Mouse (Mus musculus) myocyte (in vitro differentiated cells): ENCODE measurements around the gene Alkbh8. TPM values are rescaled to one million over a fixed set of nuclear protein-coding genes. Genes with fewer than 3 reads are reported as not detected.
"Not testable (repeated sequence)": the region's sequence is repeated elsewhere in the genome, so short reads cannot be mapped to it uniquely, and the experiment has no call there.

Experiments used
- H3K27me3 ChIP-seq: one replicate; pipeline ENCODE4 v1.6.1; 2011; ENCODE audit not compliant: control insufficient read depth, insufficient read depth, insufficient read length
- H3K36me3 ChIP-seq: one replicate; pipeline ENCODE4 v1.6.1; 2011; ENCODE audit not compliant: control insufficient read depth, insufficient read depth
- H3K4me2 ChIP-seq: one replicate; pipeline ENCODE4 v1.6.1; 2011; ENCODE audit warnings: low read depth, control low read depth
- H3K4me3 ChIP-seq: one replicate; pipeline ENCODE4 v1.5.1; 2011; ENCODE audit warnings: mild to moderate bottlenecking, control low read depth, moderate library complexity
- H3K79me2 ChIP-seq: one replicate; pipeline ENCODE4 v1.6.1; 2011; ENCODE audit not compliant: control insufficient read depth, insufficient read depth
- H3ac ChIP-seq: one replicate; pipeline ENCODE4 v1.6.1; 2011; ENCODE audit not compliant: control insufficient read depth, insufficient read length
- CEBPB ChIP-seq: IDR thresholded peaks from 2 replicates; pipeline ENCODE4 v1.6.1; 2011; ENCODE audit warnings: mild to moderate bottlenecking, moderate library complexity; ENCODE audit not compliant: poor library complexity, insufficient read depth, severe bottlenecking
- MAX ChIP-seq: IDR thresholded peaks from one replicate; pipeline ENCODE4 v1.6.1; 2011; ENCODE audit warnings: low read depth, mild to moderate bottlenecking, control low read depth
- MYOD1 ChIP-seq, 3 experiments: IDR thresholded peaks; one replicate each; pipeline ENCODE4 v1.6.1; 2011; ENCODE audit warnings: control low read depth in 2 of 3, low read depth in 2 of 3, mild to moderate bottlenecking in 2 of 3, moderate library complexity in 1 of 3; ENCODE audit not compliant: insufficient read length in 2 of 3, control insufficient read depth in 1 of 3
- MYOG ChIP-seq, 3 experiments: IDR thresholded peaks; one replicate each; pipeline ENCODE4 v1.6.1; 2011; ENCODE audit warnings: control low read depth in 2 of 3, low read depth in 2 of 3, mild to moderate bottlenecking in 2 of 3; ENCODE audit not compliant: insufficient read length in 2 of 3, control insufficient read depth in 1 of 3, insufficient read depth in 1 of 3
- POLR2A ChIP-seq: IDR thresholded peaks from one replicate; pipeline ENCODE4 v1.6.1; 2011; ENCODE audit warnings: low read depth, mild to moderate bottlenecking, control low read depth, moderate library complexity; ENCODE audit not compliant: insufficient read length
- POLR2AphosphoS2 ChIP-seq: IDR thresholded peaks from one replicate; pipeline ENCODE4 v1.6.1; 2011; ENCODE audit warnings: low read depth, control low read depth; ENCODE audit not compliant: insufficient read length
- REST ChIP-seq: IDR thresholded peaks from one replicate; pipeline ENCODE4 v1.6.1; 2011; ENCODE audit warnings: mild to moderate bottlenecking, control low read depth, moderate library complexity; ENCODE audit not compliant: insufficient read depth, insufficient read length
- SRF ChIP-seq: IDR thresholded peaks from one replicate; pipeline ENCODE4 v1.6.1; 2011; ENCODE audit warnings: low read depth; ENCODE audit not compliant: control insufficient read depth, insufficient read length
- TCF12 ChIP-seq: IDR thresholded peaks from one replicate; pipeline ENCODE4 v1.6.1; 2011; ENCODE audit warnings: mild to moderate bottlenecking, control low read depth; ENCODE audit not compliant: poor library complexity, insufficient read depth, severe bottlenecking
- TCF3 ChIP-seq: IDR thresholded peaks from one replicate; pipeline ENCODE4 v1.6.1; 2011; ENCODE audit warnings: low read depth, control low read depth; ENCODE audit not compliant: insufficient read length
- USF1 ChIP-seq: IDR thresholded peaks from one replicate; pipeline ENCODE4 v1.6.1; 2011; ENCODE audit warnings: low read depth, mild to moderate bottlenecking, control low read depth, moderate library complexity
- polyA plus RNA-seq: library from polyadenylated mRNA; unstranded; fragments of >200 nt; fragmentation: generic; extraction: Trizol; gene quantifications from one replicate; pipeline ENCODE4 v1.2.1, GENCODE M21; 2012; ENCODE audit warnings: missing spikeins

Gene Alkbh8
- polyA plus RNA-seq, 1 experiment, result 2.2 TPM

GRCm38 (mm10) chr9:3350056-3350455 is 15.1 kb downstream of the Alkbh8 start:
- TF ChIP-seq USF1, result no peak
- no peak for TF ChIP-seq POLR2AphosphoS2
- TF ChIP-seq TCF12, result no peak
- Histone ChIP-seq H3K36me3 (peaks cover 32% of the 10 kb centered on the region), H3K27me3 (no peaks in the 10 kb centered on the region), H3K4me3 (no peak overlapping the region), H3K4me2 (no peak overlapping the region), H3K79me2 (no peaks in the 10 kb centered on the region), H3ac (no peak overlapping the region)

DNA sequence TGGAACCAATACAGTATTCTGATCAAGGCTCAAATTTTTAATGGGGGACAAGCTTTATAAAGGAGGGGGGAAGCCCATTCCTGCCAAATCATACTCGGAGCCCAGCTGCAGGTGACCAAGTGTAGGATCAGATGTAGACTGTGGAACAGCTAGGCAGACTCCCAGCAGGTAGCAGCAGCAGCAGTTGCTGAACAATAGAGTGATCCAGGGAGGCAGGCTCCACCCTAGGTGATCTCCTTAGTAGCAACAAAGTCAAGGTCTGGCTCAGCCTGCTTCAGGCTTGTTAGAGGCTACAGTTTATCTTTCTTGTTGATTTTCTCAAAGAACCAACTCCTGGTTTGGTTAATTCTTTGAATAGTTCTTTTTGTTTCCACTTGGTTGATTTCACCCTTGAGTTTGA is 41.4 kb downstream of the Alkbh8 start:
- not testable (repeated sequence) for H3K27me3 ChIP-seq, H3K36me3 ChIP-seq, H3K79me2 ChIP-seq, H3K4me2 ChIP-seq, H3ac ChIP-seq, H3K4me3 ChIP-seq

DNA sequence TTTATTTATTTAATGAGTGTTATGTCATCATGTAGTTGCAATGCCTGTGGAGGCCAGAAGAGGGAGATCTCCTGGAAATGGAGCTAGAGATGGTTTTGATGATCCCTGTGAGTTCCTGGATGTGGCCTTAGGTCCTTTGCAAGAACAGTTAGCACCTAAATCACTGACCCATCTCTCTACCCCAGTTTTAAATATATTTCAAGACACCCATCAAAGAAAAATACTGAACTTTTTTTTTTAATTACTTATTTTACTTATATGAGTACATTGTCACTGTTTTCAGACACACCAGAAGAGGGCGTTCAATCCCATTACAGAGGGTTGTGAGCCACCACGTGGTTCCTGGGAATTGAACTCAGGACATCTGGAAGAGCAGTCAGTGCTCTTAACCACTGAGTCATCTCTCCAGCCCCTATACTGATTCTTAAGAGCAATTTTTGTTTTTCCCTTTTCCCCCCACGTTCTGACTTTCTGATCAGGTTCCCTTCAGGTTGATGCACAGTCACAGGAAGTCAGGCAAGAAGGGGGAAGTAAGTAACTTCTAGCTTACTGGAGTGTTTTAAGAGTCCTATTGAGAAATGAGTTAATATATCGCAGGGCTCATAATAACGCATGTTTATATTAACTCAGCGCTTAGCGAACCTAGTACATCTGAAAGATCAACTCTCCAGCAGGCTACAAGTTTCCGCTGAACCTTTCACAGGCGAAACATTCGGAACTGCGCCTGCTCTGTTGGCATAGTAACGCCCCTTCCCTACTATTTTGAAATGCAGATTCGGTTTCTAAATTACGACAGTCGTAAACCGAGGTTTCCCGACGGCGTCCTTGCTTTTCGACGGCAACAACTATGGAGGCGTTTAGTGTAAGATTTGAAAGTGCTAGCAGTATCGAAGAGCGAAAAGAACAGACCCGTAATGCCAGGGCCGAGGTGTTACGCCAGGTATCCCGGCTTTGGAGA is 68.6 kb downstream of the Alkbh8 start, which contains the start of gene Cwf19l2:
Gene Cwf19l2 (plus strand): TSS at position 342 of the 958 bp plus-strand sequence.
- Histone ChIP-seq H3K4me2 (peak within 1 kb of the TSS; percentile 88), H3K4me3 (peak within 1 kb of the TSS; percentile 66), H3K79me2 (peaks cover 40% of the 10 kb centered on the region), H3K36me3 (no peaks in the 10 kb centered on the region), H3ac (no peak within 1 kb of the TSS), H3K27me3 (no peaks in the 10 kb centered on the region)
- TF ChIP-seq USF1 (peak; percentile 88), CEBPB (peak; percentile 28; the same call in 1 of the 2 replicates), REST (no peak)

- H3K4me3 ChIP-seq, result peak overlapping the region; percentile 66
- TF ChIP-seq MYOD1 (IDR thresholded peaks at IDR 0.05; ENCODE audit: control insufficient read depth in 1 of 3, insufficient read length in 2 of 3, low read depth in 2 of 3) (no peak), REST (no peak), MAX (no peak), POLR2A (no peak), USF1 (no peak), TCF12 (no peak), MYOG (IDR thresholded peaks at IDR 0.05; ENCODE audit: control insufficient read depth in 1 of 3, insufficient read depth in 1 of 3, insufficient read length in 2 of 3, low read depth in 2 of 3) (no peak), TCF3 (no peak), SRF (no peak)
- H3ac ChIP-seq, result no peak overlapping the region
- H3K4me2 ChIP-seq, result peak overlapping the region; percentile 74
- H3K79me2 ChIP-seq, result peaks cover 48% of the 10 kb centered on the region
- H3K27me3 ChIP-seq, result no peaks in the 10 kb centered on the region
- H3K36me3 ChIP-seq, result no peaks in the 10 kb centered on the region
These were observed 69.4 kb downstream of the Alkbh8 start for GRCm38 (mm10) chr9:3404372-3404771.

- not testable (repeated sequence) for H3K36me3 ChIP-seq, H3K4me2 ChIP-seq, H3ac ChIP-seq, H3K4me3 ChIP-seq, H3K27me3 ChIP-seq, H3K79me2 ChIP-seq
These were observed 104.8 kb downstream of the Alkbh8 start for GRCm38 (mm10) chr9:3439555-3440300.

Other genes with a start within 250 kb of the Alkbh8 start
- gene Cwf19l2, start 68.5 kb downstream of the Alkbh8 start, polyA plus RNA-seq, result 2.2 TPM
- not detected for gene Gucy1a2, start 197.6 kb downstream of the Alkbh8 start, polyA plus RNA-seq